Mouse (Mus musculus) G1E (cell line): ENCODE measurements around the gene Hoxc5. TPM values are rescaled to one million over a fixed set of nuclear protein-coding genes. Genes with fewer than 3 reads are reported as not detected.

ENCODE experiments used
- ATAC-seq: 2 replicates; pipeline ENCODE4 v1.8.0; 2016; ENCODE audit warnings: mild to moderate bottlenecking; ENCODE audit not compliant: insufficient number of reproducible peaks, poor library complexity, low FRiP score, severe bottlenecking; ENCODE audit errors: extremely low read depth
- DNase-seq: peaks from one replicate; pipeline ENCODE4 v3.0.0; 2012; ENCODE audit warnings: low spot score
- H3K27me3 ChIP-seq: 2 replicates; pipeline ENCODE4 v1.6.1; 2012; ENCODE audit warnings: mild to moderate bottlenecking, low read length, inconsistent platforms; ENCODE audit not compliant: insufficient read depth
- H3K36me3 ChIP-seq: replicated peaks from 2 replicates; pipeline ENCODE3; 2012; ENCODE audit warnings: mild to moderate bottlenecking, inconsistent platforms
- H3K4me1 ChIP-seq: 2 replicates; pipeline ENCODE4 v1.6.1; 2012; ENCODE audit warnings: low read depth, low read length, inconsistent platforms, mixed read lengths; ENCODE audit not compliant: insufficient read depth
- H3K4me3 ChIP-seq: 2 replicates; pipeline ENCODE4 v1.5.1; 2012; ENCODE audit warnings: low read depth, mild to moderate bottlenecking, inconsistent platforms, low read length, moderate library complexity, mixed read lengths
- H3K9me3 ChIP-seq: replicated peaks from 2 replicates; pipeline ENCODE4 v1.6.1; 2012; ENCODE audit warnings: inconsistent platforms
- CTCF ChIP-seq: IDR thresholded peaks from 2 replicates; pipeline ENCODE4 v1.5.1; 2012; ENCODE audit warnings: low read depth, low read length, inconsistent platforms, mixed read lengths
- GATA1 ChIP-seq: IDR thresholded peaks from 2 replicates; pipeline ENCODE4 v1.6.1; 2012; ENCODE audit warnings: borderline replicate concordance, low read length, inconsistent platforms, mixed read lengths
- GATA2 ChIP-seq: IDR thresholded peaks from 2 replicates; pipeline ENCODE4 v1.6.1; 2012; ENCODE audit warnings: low read depth, low read length, inconsistent platforms, borderline replicate concordance
- POLR2AphosphoS5 ChIP-seq: IDR thresholded peaks from 2 replicates; pipeline ENCODE4 v1.6.1; 2012; ENCODE audit warnings: low read depth, low read length, inconsistent platforms; ENCODE audit not compliant: insufficient replicate concordance
- TAL1 ChIP-seq: conservative IDR thresholded peaks from 2 replicates; pipeline ENCODE4 v1.6.1; 2012; ENCODE audit warnings: low read depth, low read length, inconsistent platforms, mixed read lengths
- polyA plus RNA-seq: library from polyadenylated mRNA; stranded (reverse); fragments of >175 nt; gene quantifications from 2 replicates; pipeline ENCODE4 v1.2.3, GENCODE M21; 2012
- total RNA-seq, 2 experiments: library from RNA; stranded (forward) in 1 of 2; stranded (reverse) in 1 of 2; fragments of 200-1000 nt in 1 of 2; fragments of >200 nt in 1 of 2; fragmentation: Nextera tagmentation in 1 of 2; gene quantifications; 2 replicates each; pipeline ENCODE4 v1.2.3; 2014 to 2017

Gene Hoxc5
- total and polyA plus RNA-seq, 3 experiments = 9.1 to 19.8 (median 12.4) TPM

GRCm38 (mm10) chr15:102936279-102936972 is 30.8 kb upstream of the Hoxc5 start, which contains the start of gene Hoxc12:
Gene Hoxc12, plus strand, starts transcription at chr15:102936757.
- peaks cover 86% of the 10 kb centered on the region for H3K27me3 ChIP-seq
- peak within 1 kb of the TSS; percentile 44; the same call in 1 of the 2 replicates for H3K4me3 ChIP-seq
- no peak for DNase-seq
- peaks cover 4% of the 10 kb centered on the region for H3K4me1 ChIP-seq
- no peak for ATAC-seq
- TF ChIP-seq GATA1 (no peak), GATA2 (no peak), CTCF (no peak), POLR2AphosphoS5 (no peak), TAL1 (no peak)
- H3K36me3 ChIP-seq = no peaks in the 10 kb centered on the region
- peaks cover 6% of the 10 kb centered on the region for H3K9me3 ChIP-seq

GRCm38 (mm10) chr15:102937036-102937666 is 30.1 kb upstream of the Hoxc5 start:
- Histone ChIP-seq H3K36me3 (no peaks in the 10 kb centered on the region), H3K4me3 (peak overlapping the region; percentile 44; the same call in 1 of the 2 replicates), H3K4me1 (peaks cover 4% of the 10 kb centered on the region), H3K9me3 (peaks cover 6% of the 10 kb centered on the region), H3K27me3 (peaks cover 86% of the 10 kb centered on the region)
- TF ChIP-seq GATA2 (no peak), TAL1 (no peak), CTCF (no peak), POLR2AphosphoS5 (no peak), GATA1 (no peak)
- no peak for DNase-seq
- ATAC-seq = no peak

- peaks cover 80% of the 10 kb centered on the region for H3K27me3 ChIP-seq
- H3K4me1 ChIP-seq = peaks cover 15% of the 10 kb centered on the region
- DNase-seq (no peak), ATAC-seq (no peak)
- H3K4me3 ChIP-seq = no peak overlapping the region
- TF ChIP-seq GATA2 (no peak), GATA1 (no peak), CTCF (no peak), POLR2AphosphoS5 (no peak), TAL1 (no peak)
- H3K36me3 ChIP-seq = no peaks in the 10 kb centered on the region
- peaks cover 6% of the 10 kb centered on the region for H3K9me3 ChIP-seq
Observed at GRCm38 (mm10) chr15:102939256-102940155, 27.7 kb upstream of the Hoxc5 start.

- DNase-seq (no peak), ATAC-seq (no peak)
- Histone ChIP-seq H3K27me3 (peaks cover 70% of the 10 kb centered on the region), H3K4me3 (peak overlapping the region; percentile 66), H3K9me3 (no peaks in the 10 kb centered on the region; the same call in 1 of the 2 replicates), H3K36me3 (no peaks in the 10 kb centered on the region), H3K4me1 (peaks cover 28% of the 10 kb centered on the region)
- TF ChIP-seq GATA1 (no peak), CTCF (no peak), POLR2AphosphoS5 (no peak), GATA2 (no peak), TAL1 (no peak)
Observed at GRCm38 (mm10) chr15:102942739-102943467, 24.3 kb upstream of the Hoxc5 start.

GRCm38 (mm10) chr15:102943468-102943813 is 23.8 kb upstream of the Hoxc5 start:
- DNase-seq (no peak), ATAC-seq (no peak)
- no peak for TF ChIP-seq POLR2AphosphoS5
- no peak for TF ChIP-seq GATA2
- TF ChIP-seq CTCF = no peak
- TF ChIP-seq TAL1 = no peak
- no peak for TF ChIP-seq GATA1
- Histone ChIP-seq H3K36me3 (no peaks in the 10 kb centered on the region), H3K4me3 (peak overlapping the region; percentile 66; the same call in 1 of the 2 replicates), H3K27me3 (peaks cover 69% of the 10 kb centered on the region), H3K4me1 (peaks cover 28% of the 10 kb centered on the region), H3K9me3 (no peaks in the 10 kb centered on the region; the same call in 1 of the 2 replicates)
